Mouse (Mus musculus): ENCODE data around the gene Ptma. TPM values are rescaled to one million over a fixed set of nuclear protein-coding genes. Genes with fewer than 3 reads are reported as not detected.

The Ptma gene
- polyA plus RNA-seq, 1 experiment from 2014 or later, result 2,904 TPM

Other genes starting within 250 kb of the Ptma start
- gene B3gnt7, start 223.9 kb upstream of the Ptma start, polyA plus RNA-seq (2016; fragmentation: Nextera tagmentation; extraction: Ambion mirVana), result 3.7 and 4.2 TPM in 2 replicates
- gene Ncl, start 167.3 kb upstream of the Ptma start, polyA plus RNA-seq (2016; fragmentation: Nextera tagmentation; extraction: Ambion mirVana), result 447 and 502 TPM in 2 replicates
- gene Nmur1, start 100.5 kb upstream of the Ptma start, polyA plus RNA-seq (2016; fragmentation: Nextera tagmentation; extraction: Ambion mirVana), result not detected in 2 replicates
- gene Tex44, start 100.4 kb upstream of the Ptma start, polyA plus RNA-seq (2016; fragmentation: Nextera tagmentation; extraction: Ambion mirVana), result 0.07 and 0.11 TPM in 2 replicates
- 78.3 and 78.9 TPM in 2 replicates for gene Pde6d, start 55.9 kb downstream of the Ptma start, polyA plus RNA-seq (2016; fragmentation: Nextera tagmentation; extraction: Ambion mirVana)
- 72.3 and 73.5 TPM in 2 replicates for gene Cops7b, start 56.2 kb downstream of the Ptma start, polyA plus RNA-seq (2016; fragmentation: Nextera tagmentation; extraction: Ambion mirVana)
- 0.94 and 1.9 TPM in 2 replicates for gene Nppc, start 143.8 kb downstream of the Ptma start, polyA plus RNA-seq (2016; fragmentation: Nextera tagmentation; extraction: Ambion mirVana)
- 33.3 and 35.4 TPM in 2 replicates for gene Dis3l2, start 177.1 kb downstream of the Ptma start, polyA plus RNA-seq (2016; fragmentation: Nextera tagmentation; extraction: Ambion mirVana)

Data from midbrain, embryonic 10.5 days (tissue).